Mouse (Mus musculus) liver, embryonic 14.5 days (tissue): ENCODE measurements around the gene Enox1. TPM values are rescaled to one million over a fixed set of nuclear protein-coding genes. Genes with fewer than 3 reads are reported as not detected.

Source experiments
- ATAC-seq: fragments of 200-750 bp; cut with Nextera tagmentation; 2 replicates; pipeline ENCODE4 v1.8.0; 2017; ENCODE audit warnings: moderate number of reproducible peaks, mild to moderate bottlenecking, moderate library complexity; ENCODE audit not compliant: insufficient read depth
- DNase-seq, 3 experiments: peaks; one replicate each; pipeline ENCODE4 v3.0.0-alpha.2; 2012 to 2013; ENCODE audit warnings: low read depth in 3 of 3, low spot score in 3 of 3
- H3K27ac ChIP-seq: fragments of 300-500 bp; sonication (generic); 2 replicates; pipeline ENCODE4 v1.5.1; 2014; ENCODE audit warnings: moderate library complexity, mild to moderate bottlenecking, control low read depth, inconsistent platforms
- H3K27me3 ChIP-seq: fragments of 300-500 bp; sonication (generic); 2 replicates; pipeline ENCODE4 v1.6.1; 2014; ENCODE audit warnings: mild to moderate bottlenecking, low read length, moderate library complexity; ENCODE audit not compliant: control insufficient read depth, insufficient read depth
- H3K36me3 ChIP-seq: fragments of 300-500 bp; sonication (generic); replicated peaks from 2 replicates; pipeline ENCODE4 v1.6.1; 2014; ENCODE audit warnings: low read depth; ENCODE audit not compliant: control insufficient read depth, insufficient read depth
- H3K4me1 ChIP-seq, 2 experiments: fragments of 200-500 bp in 1 of 2; fragments of 300-500 bp in 1 of 2; sonication (generic) in 1 of 2; replicated peaks; 2 replicates each; pipeline ENCODE4 v1.6.1; 2012 to 2014; ENCODE audit warnings: antibody characterized with exemption in 1 of 2, inconsistent platforms in 1 of 2, low read length in 1 of 2; ENCODE audit not compliant: control insufficient read depth in 2 of 2, insufficient read depth in 2 of 2
- H3K4me2 ChIP-seq: fragments of 300-500 bp; sonication (generic); 2 replicates; pipeline ENCODE4 v1.6.1; 2014; ENCODE audit warnings: low read depth, mild to moderate bottlenecking, control low read depth, moderate library complexity
- H3K4me3 ChIP-seq, 2 experiments: fragments of 200-500 bp in 1 of 2; fragments of 300-500 bp in 1 of 2; sonication (generic) in 1 of 2; 2 replicates each; pipeline ENCODE4 v1.5.1; 2012 to 2014; ENCODE audit warnings: low read depth in 2 of 2, low read length in 2 of 2, mild to moderate bottlenecking in 2 of 2, control low read depth in 1 of 2, inconsistent platforms in 1 of 2, moderate library complexity in 1 of 2; ENCODE audit not compliant: insufficient read depth in 1 of 2
- H3K9ac ChIP-seq: fragments of 300-500 bp; sonication (generic); replicated peaks from 2 replicates; pipeline ENCODE4 v1.6.1; 2014; ENCODE audit warnings: mild to moderate bottlenecking, control low read depth, moderate library complexity
- H3K9me3 ChIP-seq: fragments of 300-500 bp; sonication (generic); 2 replicates; pipeline ENCODE4 v1.6.1; 2016; ENCODE audit warnings: low read length, mixed read lengths; ENCODE audit not compliant: control insufficient read depth
- CTCF ChIP-seq: IDR thresholded peaks from 2 replicates; pipeline ENCODE4 v1.5.1; 2016; ENCODE audit warnings: antibody characterized with exemption, low read depth, control low read depth
- EP300 ChIP-seq: IDR thresholded peaks from 2 replicates; pipeline ENCODE4 v1.6.1; 2016; ENCODE audit warnings: antibody characterized with exemption, low read depth
- WGBS: fragments of 180-500 bp; shearing (Covaris S2); extraction: QIAGEN DNeasy Blood & Tissue Kit; methylation state at CpG from one replicate; pipeline ENCODE4 v1.1.7; 2014; ENCODE audit not compliant: insufficient replicate concordance; 5-methylcytosine and 5-hydroxymethylcytosine counted together
- polyA plus RNA-seq, 2 experiments: library from polyadenylated mRNA; depleted of rRNA in 1 of 2; stranded (reverse) in 1 of 2; unstranded in 1 of 2; fragments of >200 nt; fragmentation: Nextera tagmentation in 1 of 2; extraction: Ambion mirVana in 1 of 2; gene quantifications; 2 replicates each; pipeline versions ENCODE4 v1.2.1 to v1.2.3; 2012 to 2014

The Enox1 gene
- polyA plus RNA-seq, 2 experiments, result 0.07 to 0.10 TPM

GRCm38 (mm10) chr14:77246977-77247376 lies 90.4 kb downstream of the Enox1 start:
- Histone ChIP-seq H3K27me3 (no peaks in the 10 kb centered on the region), H3K9me3 (no peaks in the 10 kb centered on the region), H3K4me1 (no peaks in the 10 kb centered on the region), H3K27ac (no peak overlapping the region), H3K4me3 (no peak overlapping the region), H3K9ac (no peak overlapping the region), H3K4me2 (no peak overlapping the region), H3K36me3 (no peaks in the 10 kb centered on the region)
- ATAC-seq (no peak), DNase-seq (no peak)
- TF ChIP-seq CTCF (no peak), EP300 (no peak)
- WGBS, result 59% methylated on average over 3 of the region's 3 CpGs

- DNase-seq (no peak), ATAC-seq (no peak)
- H3K4me2 ChIP-seq, result no peak overlapping the region
- no peak overlapping the region for H3K27ac ChIP-seq
- H3K36me3 ChIP-seq, result no peaks in the 10 kb centered on the region
- H3K4me3 ChIP-seq, result no peak overlapping the region
- H3K4me1 ChIP-seq, result no peaks in the 10 kb centered on the region
- no peak overlapping the region for H3K9ac ChIP-seq
- no peaks in the 10 kb centered on the region for H3K9me3 ChIP-seq
- no peak for TF ChIP-seq EP300
- no peak for TF ChIP-seq CTCF
- WGBS, result 73% methylated on average over 5 of the region's 5 CpGs
- no peaks in the 10 kb centered on the region for H3K27me3 ChIP-seq
Observed at GRCm38 (mm10) chr14:77248426-77248825, 91.9 kb downstream of the Enox1 start.

- Histone ChIP-seq H3K9me3 (no peaks in the 10 kb centered on the region), H3K4me1 (no peaks in the 10 kb centered on the region), H3K9ac (no peak overlapping the region), H3K27ac (no peak overlapping the region), H3K4me3 (no peak overlapping the region), H3K27me3 (no peaks in the 10 kb centered on the region), H3K36me3 (no peaks in the 10 kb centered on the region), H3K4me2 (no peak overlapping the region)
- TF ChIP-seq CTCF (no peak), EP300 (no peak)
- ATAC-seq (no peak), DNase-seq (no peak)
- WGBS, result 75% methylated on average over 7 of the region's 7 CpGs
Observed at GRCm38 (mm10) chr14:77248946-77249345, 92.4 kb downstream of the Enox1 start.

GRCm38 (mm10) chr14:77250652-77251238 lies 94.2 kb downstream of the Enox1 start:
- WGBS, result 38% methylated on average over 2 of the region's 2 CpGs
- H3K4me2 ChIP-seq, result no peak overlapping the region
- H3K9ac ChIP-seq, result no peak overlapping the region
- ATAC-seq (no peak), DNase-seq (no peak)
- H3K27ac ChIP-seq, result no peak overlapping the region
- TF ChIP-seq EP300, result no peak
- no peaks in the 10 kb centered on the region for H3K9me3 ChIP-seq
- H3K4me1 ChIP-seq, result no peaks in the 10 kb centered on the region
- no peak overlapping the region for H3K4me3 ChIP-seq
- no peaks in the 10 kb centered on the region for H3K36me3 ChIP-seq
- H3K27me3 ChIP-seq, result no peaks in the 10 kb centered on the region

- DNase-seq (no peak), ATAC-seq (no peak)
- WGBS, result 37% methylated on average over 3 of the region's 3 CpGs
- TF ChIP-seq CTCF (no peak), EP300 (no peak)
- no peak overlapping the region for H3K27ac ChIP-seq
- H3K27me3 ChIP-seq, result no peaks in the 10 kb centered on the region
- no peak overlapping the region for H3K4me2 ChIP-seq
- no peaks in the 10 kb centered on the region for H3K9me3 ChIP-seq
- H3K36me3 ChIP-seq, result no peaks in the 10 kb centered on the region
- no peak overlapping the region for H3K4me3 ChIP-seq
- no peaks in the 10 kb centered on the region for H3K4me1 ChIP-seq
- H3K9ac ChIP-seq, result no peak overlapping the region
Observed at GRCm38 (mm10) chr14:77255201-77255600, 98.6 kb downstream of the Enox1 start.
